Mouse (Mus musculus) hindbrain, embryonic 16.5 days (tissue): ENCODE measurements around the gene Plxdc2. TPM values are rescaled to one million over a fixed set of nuclear protein-coding genes. Genes with fewer than 3 reads are reported as not detected.

Experiments used
- ATAC-seq: fragments of 200-750 bp; cut with Nextera tagmentation; 2 replicates; pipeline ENCODE4 v1.8.0; 2017; ENCODE audit warnings: moderate TSS enrichment, moderate library complexity
- H3K27ac ChIP-seq: fragments of 300-500 bp; sonication (generic); 2 replicates; pipeline ENCODE4 v1.5.1; 2014; ENCODE audit warnings: low read depth, mild to moderate bottlenecking, control low read depth, low read length, moderate library complexity
- H3K27me3 ChIP-seq: fragments of 300-500 bp; sonication (generic); replicated peaks from 2 replicates; pipeline ENCODE4 v1.6.1; 2014; ENCODE audit warnings: low read length; ENCODE audit not compliant: control insufficient read depth, insufficient read depth
- H3K36me3 ChIP-seq: fragments of 300-500 bp; sonication (generic); 2 replicates; pipeline ENCODE4 v1.6.1; 2014; ENCODE audit warnings: mild to moderate bottlenecking, low read length, moderate library complexity, mixed read lengths; ENCODE audit not compliant: control insufficient read depth, insufficient read depth
- H3K4me1 ChIP-seq: fragments of 300-500 bp; sonication (generic); 2 replicates; pipeline ENCODE4 v1.6.1; 2014; ENCODE audit warnings: low read depth, low read length; ENCODE audit not compliant: control insufficient read depth, insufficient read depth
- H3K4me2 ChIP-seq: fragments of 300-500 bp; sonication (generic); 2 replicates; pipeline ENCODE4 v1.6.1; 2014; ENCODE audit warnings: mild to moderate bottlenecking, low read length, control low read depth, moderate library complexity
- H3K4me3 ChIP-seq: fragments of 300-500 bp; sonication (generic); 2 replicates; pipeline ENCODE4 v1.5.1; 2014; ENCODE audit warnings: mild to moderate bottlenecking, low read length, control low read depth, moderate library complexity
- H3K9ac ChIP-seq: fragments of 300-500 bp; sonication (generic); 2 replicates; pipeline ENCODE4 v1.6.1; 2014; ENCODE audit warnings: low read depth, mild to moderate bottlenecking, control low read depth, low read length, moderate library complexity
- H3K9me3 ChIP-seq: fragments of 300-500 bp; sonication (generic); 2 replicates; pipeline ENCODE4 v1.6.1; 2014; ENCODE audit warnings: mild to moderate bottlenecking, low read length, moderate library complexity; ENCODE audit not compliant: control insufficient read depth
- WGBS: fragments of 180-500 bp; shearing (Covaris S2); extraction: QIAGEN DNeasy Blood & Tissue Kit; methylation state at CpG from one replicate; pipeline ENCODE4 v1.1.7; 2014; 5-methylcytosine and 5-hydroxymethylcytosine counted together
- polyA plus RNA-seq: library from polyadenylated mRNA; unstranded; fragments of >200 nt; fragmentation: Nextera tagmentation; extraction: Ambion mirVana; gene quantifications from 2 replicates; pipeline ENCODE4 v1.2.1, GENCODE M21; 2015

Gene Plxdc2
- polyA plus RNA-seq, 1 experiment from 2014 or later, result 30.6 TPM

DNA sequence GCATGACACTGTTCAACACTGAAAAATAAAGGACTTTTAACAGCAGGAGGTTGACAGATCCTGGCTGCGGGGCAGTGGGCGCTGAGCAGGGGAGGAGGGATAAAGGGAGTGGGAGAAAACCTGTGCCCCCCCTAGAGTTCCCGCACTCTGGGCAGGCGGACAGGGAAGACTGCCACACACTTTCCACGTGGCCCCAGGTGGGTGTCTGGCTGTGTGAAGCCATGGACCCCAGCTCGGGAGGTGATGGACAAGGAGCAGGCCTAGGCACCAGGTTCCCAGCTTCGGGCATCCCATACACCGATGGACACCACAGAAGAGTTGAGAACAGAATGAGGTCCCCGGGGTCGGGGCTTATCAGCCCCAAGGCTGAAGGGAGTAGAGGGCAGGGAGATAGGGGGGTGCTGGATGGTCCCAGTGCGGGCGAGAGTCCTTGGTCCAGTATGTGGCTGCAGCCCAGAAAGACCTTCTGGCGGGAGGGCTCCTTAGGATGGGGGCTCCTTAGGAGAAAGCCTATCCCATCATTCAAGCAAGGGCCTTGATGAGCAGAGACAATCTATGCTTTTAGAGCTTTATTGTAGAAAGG is 215.2 kb downstream of the Plxdc2 start:
- H3K27me3 ChIP-seq, result no peaks in the 10 kb centered on the region
- peak; percentile 37; the same call in 1 of the 2 replicates for ATAC-seq
- WGBS, result 80% methylated on average over 13 of the region's 13 CpGs
- no peak overlapping the region for H3K4me2 ChIP-seq
- H3K4me1 ChIP-seq, result no peaks in the 10 kb centered on the region
- no peak overlapping the region for H3K9ac ChIP-seq
- H3K9me3 ChIP-seq, result no peaks in the 10 kb centered on the region
- no peaks in the 10 kb centered on the region for H3K36me3 ChIP-seq
- no peak overlapping the region for H3K4me3 ChIP-seq
- H3K27ac ChIP-seq, result no peak overlapping the region

DNA sequence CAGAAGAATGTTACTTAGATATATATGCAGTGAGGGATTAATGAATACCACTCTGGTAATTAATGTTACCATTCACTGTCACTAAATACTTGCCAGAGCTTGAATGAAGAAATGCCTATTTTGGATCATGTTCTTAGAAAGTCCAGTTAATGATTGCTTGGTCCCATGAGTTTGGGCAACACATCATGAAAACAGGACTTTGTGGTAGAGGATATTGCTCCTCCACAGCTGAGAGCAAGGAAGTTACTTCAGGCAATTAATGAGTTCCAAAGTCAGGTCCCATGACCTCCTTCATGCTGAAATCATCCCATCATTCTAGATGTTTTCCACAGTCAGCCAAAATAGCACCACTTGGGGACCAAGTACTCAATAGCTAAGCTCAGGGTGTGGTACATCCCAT is 220.5 kb downstream of the Plxdc2 start:
- no peaks in the 10 kb centered on the region for H3K36me3 ChIP-seq
- no peak for ATAC-seq
- no peaks in the 10 kb centered on the region for H3K9me3 ChIP-seq
- H3K27ac ChIP-seq, result no peak overlapping the region
- no peak overlapping the region for H3K9ac ChIP-seq
- no peak overlapping the region for H3K4me2 ChIP-seq
- no peaks in the 10 kb centered on the region for H3K27me3 ChIP-seq
- H3K4me3 ChIP-seq, result no peak overlapping the region
- H3K4me1 ChIP-seq, result no peaks in the 10 kb centered on the region

- 71% methylated on average over 1 of the region's 1 CpGs for WGBS
Observed at GRCm38 (mm10) chr2:16578153-16578552, 222.0 kb downstream of the Plxdc2 start.

DNA sequence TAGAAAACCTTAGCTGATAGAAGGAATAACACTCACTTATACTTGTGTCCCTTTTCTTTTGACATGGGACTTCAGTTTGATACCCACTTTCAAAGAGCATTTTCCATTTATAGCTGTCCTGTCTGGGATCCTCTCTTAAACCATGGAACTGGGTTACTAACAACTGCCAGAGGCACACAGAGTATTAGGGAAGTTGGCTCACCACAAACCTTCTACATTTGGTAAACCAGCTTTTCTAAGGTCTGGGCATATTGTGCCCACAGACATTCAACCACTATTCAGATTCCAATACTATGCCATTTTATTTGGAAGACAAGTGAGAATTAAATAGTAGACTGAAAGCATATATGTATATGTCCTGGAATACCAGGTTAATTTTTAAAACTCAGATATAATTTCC is 232.4 kb downstream of the Plxdc2 start:
- no peaks in the 10 kb centered on the region for H3K9me3 ChIP-seq
- H3K4me2 ChIP-seq, result no peak overlapping the region
- no peak for ATAC-seq
- H3K4me1 ChIP-seq, result no peaks in the 10 kb centered on the region
- H3K36me3 ChIP-seq, result no peaks in the 10 kb centered on the region
- no peak overlapping the region for H3K4me3 ChIP-seq
- no peak overlapping the region for H3K9ac ChIP-seq
- H3K27me3 ChIP-seq, result no peaks in the 10 kb centered on the region
- H3K27ac ChIP-seq, result no peak overlapping the region

More at GRCm38 (mm10) chr2:16578153-16578552, 222.0 kb downstream of the Plxdc2 start:
- Histone ChIP-seq H3K27me3 (no peaks in the 10 kb centered on the region), H3K4me2 (no peak overlapping the region), H3K4me3 (no peak overlapping the region), H3K27ac (no peak overlapping the region), H3K36me3 (no peaks in the 10 kb centered on the region), H3K4me1 (no peaks in the 10 kb centered on the region), H3K9ac (no peak overlapping the region), H3K9me3 (no peaks in the 10 kb centered on the region)
- ATAC-seq, result no peak

- Histone ChIP-seq H3K9me3 (no peaks in the 10 kb centered on the region), H3K9ac (no peak overlapping the region), H3K4me2 (no peak overlapping the region), H3K27me3 (no peaks in the 10 kb centered on the region), H3K36me3 (no peaks in the 10 kb centered on the region), H3K4me3 (no peak overlapping the region), H3K4me1 (no peaks in the 10 kb centered on the region), H3K27ac (no peak overlapping the region)
- ATAC-seq, result no peak
- WGBS, result 76% methylated on average over 1 of the region's 1 CpGs
Observed at GRCm38 (mm10) chr2:16595451-16595850, 239.3 kb downstream of the Plxdc2 start.

- no peak overlapping the region for H3K4me3 ChIP-seq
- H3K4me1 ChIP-seq, result no peaks in the 10 kb centered on the region
- no peak overlapping the region for H3K4me2 ChIP-seq
- no peaks in the 10 kb centered on the region for H3K27me3 ChIP-seq
- H3K27ac ChIP-seq, result no peak overlapping the region
- H3K36me3 ChIP-seq, result no peaks in the 10 kb centered on the region
- WGBS, result 72% methylated on average over 3 of the region's 3 CpGs
- no peak overlapping the region for H3K9ac ChIP-seq
- ATAC-seq, result no peak
- no peaks in the 10 kb centered on the region for H3K9me3 ChIP-seq
Observed at GRCm38 (mm10) chr2:16598231-16598630, 242.1 kb downstream of the Plxdc2 start.

DNA sequence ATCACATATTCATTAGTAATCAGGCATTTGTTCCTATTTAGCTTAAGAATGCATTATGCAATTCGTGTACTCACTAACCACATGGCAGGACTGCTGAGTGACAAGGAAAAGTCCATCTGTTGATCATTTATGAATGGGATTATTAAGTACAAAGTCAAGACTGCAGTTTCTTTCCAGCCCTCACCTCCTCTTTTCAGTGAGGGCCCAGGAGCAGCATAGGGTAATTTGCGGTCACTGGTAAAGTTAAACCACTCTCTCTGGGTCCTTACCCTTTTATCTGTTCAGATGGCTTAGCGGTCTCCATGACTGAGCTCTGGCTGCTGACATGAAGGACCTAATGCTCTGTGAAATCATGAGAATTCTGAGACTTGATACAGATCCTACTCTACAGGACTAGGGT is 248.2 kb downstream of the Plxdc2 start:
- H3K27me3 ChIP-seq, result no peaks in the 10 kb centered on the region
- H3K27ac ChIP-seq, result no peak overlapping the region
- H3K9ac ChIP-seq, result no peak overlapping the region
- H3K4me3 ChIP-seq, result no peak overlapping the region
- H3K4me2 ChIP-seq, result no peak overlapping the region
- 82% methylated on average over 3 of the region's 3 CpGs for WGBS
- H3K9me3 ChIP-seq, result no peaks in the 10 kb centered on the region
- no peak for ATAC-seq
- no peaks in the 10 kb centered on the region for H3K36me3 ChIP-seq
- H3K4me1 ChIP-seq, result no peaks in the 10 kb centered on the region

GRCm38 (mm10) chr2:16607792-16608586 is 251.9 kb downstream of the Plxdc2 start:
- Histone ChIP-seq H3K9ac (no peak overlapping the region), H3K36me3 (no peaks in the 10 kb centered on the region), H3K4me2 (no peak overlapping the region), H3K9me3 (no peaks in the 10 kb centered on the region), H3K4me1 (no peaks in the 10 kb centered on the region), H3K27ac (no peak overlapping the region), H3K27me3 (no peaks in the 10 kb centered on the region), H3K4me3 (no peak overlapping the region)
- ATAC-seq, result no peak
- WGBS, result 58% methylated on average over 3 of the region's 3 CpGs

DNA sequence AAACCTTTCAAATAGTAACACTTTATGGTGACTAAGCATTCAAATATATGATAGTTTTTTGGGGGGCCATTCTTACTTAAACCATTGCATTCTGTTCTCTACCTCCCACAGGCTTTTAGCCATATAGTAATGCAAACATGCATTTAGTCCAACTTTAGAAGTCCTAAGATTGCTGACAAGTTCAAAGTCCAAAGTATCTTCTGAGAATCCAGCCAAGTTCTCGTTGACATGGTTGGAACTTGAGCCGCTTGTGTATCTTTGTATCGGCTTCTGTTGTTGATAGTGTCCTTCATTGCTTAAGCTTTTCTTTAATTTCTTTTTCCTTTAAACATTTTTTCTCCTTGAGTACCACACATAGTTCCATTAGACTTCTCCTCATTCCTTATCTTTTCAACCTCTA is 286.0 kb downstream of the Plxdc2 start:
- WGBS, result 98% methylated on average over 3 of the region's 3 CpGs

More for the DNA sequence above, 286.0 kb downstream of the Plxdc2 start:
- Histone ChIP-seq H3K4me3 (no peak overlapping the region), H3K4me1 (no peaks in the 10 kb centered on the region), H3K27ac (no peak overlapping the region), H3K36me3 (no peaks in the 10 kb centered on the region), H3K9me3 (no peaks in the 10 kb centered on the region), H3K27me3 (no peaks in the 10 kb centered on the region), H3K9ac (no peak overlapping the region), H3K4me2 (no peak overlapping the region)
- ATAC-seq, result no peak
